Mouse (Mus musculus): ENCODE results near the gene Gtf2ird1.

DNA sequence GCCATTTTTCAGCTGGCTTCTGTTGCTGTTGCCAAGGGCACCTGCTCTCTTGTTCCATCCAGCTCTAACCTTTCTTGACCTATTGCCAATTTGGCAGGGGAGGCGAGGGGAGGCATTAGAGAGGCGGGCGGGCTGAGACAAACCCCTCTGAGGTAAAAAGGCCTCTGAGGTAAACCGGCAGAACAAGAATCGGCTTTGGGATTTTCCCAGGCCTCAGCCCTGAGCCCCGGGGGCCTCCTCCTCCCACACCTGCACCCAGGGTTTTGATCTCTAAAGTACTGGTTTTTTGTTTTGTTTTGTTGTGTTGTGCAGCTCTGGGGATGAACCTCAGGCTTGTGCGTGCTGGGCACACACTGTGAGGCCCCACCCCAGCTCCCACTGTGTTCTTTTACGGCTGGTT, 123.8 kb downstream of the Gtf2ird1 start:
- TF ChIP-seq CTCF (IDR thresholded peaks at IDR 0.05; ENCODE audit: low read depth, low read length) (no peak), POLR2A (IDR thresholded peaks at IDR 0.05; ENCODE audit: borderline replicate concordance, low read depth, low read length) (no peak)

Measured in bone marrow macrophage, adult 2 months (primary cell).